Mouse (Mus musculus) ES-CJ7 (cell line): ENCODE results near the gene Cetn4.

Experiments used
- DNase-seq: peaks from one replicate; pipeline ENCODE4 v3.0.0; 2011; ENCODE audit warnings: low read depth, low spot score

Cetn4 gene

GRCm38 (mm10) chr3:37302685-37303084 lies 9.8 kb downstream of the Cetn4 start:
- DNase-seq, result peak; percentile 86

GRCm38 (mm10) chr3:37299470-37299869 lies 13.0 kb downstream of the Cetn4 start:
- DNase-seq, result no peak

- DNase-seq, result no peak
These were observed 19.9 kb downstream of the Cetn4 start for GRCm38 (mm10) chr3:37292654-37293053.

GRCm38 (mm10) chr3:37291929-37292328 lies 20.6 kb downstream of the Cetn4 start:
- no peak for DNase-seq

- no peak for DNase-seq
These were observed 21.5 kb downstream of the Cetn4 start for GRCm38 (mm10) chr3:37290881-37291541.

- DNase-seq, result no peak
These were observed 23.3 kb downstream of the Cetn4 start for GRCm38 (mm10) chr3:37289237-37289636.

- no peak for DNase-seq
These were observed 29.3 kb downstream of the Cetn4 start for GRCm38 (mm10) chr3:37283234-37283633.

GRCm38 (mm10) chr3:37282299-37282922 lies 30.1 kb downstream of the Cetn4 start:
- no peak for DNase-seq

GRCm38 (mm10) chr3:37280871-37281270 lies 31.6 kb downstream of the Cetn4 start:
- no peak for DNase-seq

GRCm38 (mm10) chr3:37280221-37280620 lies 32.3 kb downstream of the Cetn4 start:
- no peak for DNase-seq

GRCm38 (mm10) chr3:37274661-37275060 lies 37.8 kb downstream of the Cetn4 start:
- DNase-seq, result no peak

GRCm38 (mm10) chr3:37273092-37273491 lies 39.4 kb downstream of the Cetn4 start:
- DNase-seq, result no peak

- peak; percentile 35 for DNase-seq
These were observed 41.3 kb downstream of the Cetn4 start for GRCm38 (mm10) chr3:37271209-37271608.

GRCm38 (mm10) chr3:37269926-37270325 lies 42.6 kb downstream of the Cetn4 start:
- no peak for DNase-seq

- DNase-seq, result no peak
These were observed 44.2 kb downstream of the Cetn4 start for GRCm38 (mm10) chr3:37268338-37268737.

GRCm38 (mm10) chr3:37259331-37259999 lies 53.0 kb downstream of the Cetn4 start:
- DNase-seq, result no peak

- no peak for DNase-seq
These were observed 54.7 kb downstream of the Cetn4 start for GRCm38 (mm10) chr3:37257776-37258175.
